Mouse (Mus musculus) bone marrow macrophage, adult 2 months (primary cell): ENCODE measurements around the gene Defb43. TPM values are rescaled to one million over a fixed set of nuclear protein-coding genes. Genes with fewer than 3 reads are reported as not detected.
A peak's percentile ranks its signal among the peaks of the same experiment; 100 is the strongest.

Source experiments
- H3K27ac ChIP-seq: 2 replicates; pipeline ENCODE4 v1.5.1; 2012; ENCODE audit warnings: low read depth, low read length; ENCODE audit not compliant: insufficient read depth
- H3K4me1 ChIP-seq: 2 replicates; pipeline ENCODE4 v1.6.1; 2012; ENCODE audit warnings: low read length; ENCODE audit not compliant: control insufficient read depth, insufficient read depth
- H3K4me3 ChIP-seq: 2 replicates; pipeline ENCODE4 v1.5.1; 2012; ENCODE audit warnings: mild to moderate bottlenecking, low read length, moderate library complexity; ENCODE audit not compliant: insufficient read depth
- CTCF ChIP-seq: IDR thresholded peaks from 2 replicates; pipeline ENCODE4 v1.5.1; 2012; ENCODE audit warnings: low read depth, mild to moderate bottlenecking, low read length, moderate library complexity
- POLR2A ChIP-seq: IDR thresholded peaks from 2 replicates; pipeline ENCODE4 v1.6.1; 2012; ENCODE audit warnings: mild to moderate bottlenecking, low read depth, low read length, borderline replicate concordance
- polyA plus RNA-seq: library from polyadenylated mRNA; stranded (reverse); fragments of >200 nt; gene quantifications from 2 replicates; pipeline ENCODE4 v1.2.4, GENCODE M21; 2012; ENCODE audit not compliant: missing spikeins, insufficient read depth, insufficient read length

The Defb43 gene
- polyA plus RNA-seq, 1 experiment, result not detected

- no peak overlapping the region for H3K27ac ChIP-seq
- TF ChIP-seq POLR2A (no peak), CTCF (no peak)
- no peak overlapping the region for H3K4me3 ChIP-seq
- H3K4me1 ChIP-seq, result no peaks in the 10 kb centered on the region
Measured at GRCm38 (mm10) chr14:62998977-62999376, 12.6 kb upstream of the Defb43 start.

GRCm38 (mm10) chr14:63002588-63002987 lies 9.0 kb upstream of the Defb43 start:
- Histone ChIP-seq H3K4me3 (no peak overlapping the region), H3K4me1 (no peaks in the 10 kb centered on the region), H3K27ac (no peak overlapping the region)
- TF ChIP-seq CTCF (no peak), POLR2A (no peak)

GRCm38 (mm10) chr14:63013082-63013481 lies 1.5 kb downstream of the Defb43 start:
- Histone ChIP-seq H3K27ac (no peak overlapping the region), H3K4me1 (peaks cover 8% of the 10 kb centered on the region; the same call in 1 of the 2 replicates), H3K4me3 (no peak overlapping the region)
- TF ChIP-seq CTCF (no peak), POLR2A (no peak)

- TF ChIP-seq CTCF (no peak), POLR2A (no peak)
- Histone ChIP-seq H3K27ac (no peak overlapping the region), H3K4me3 (no peak overlapping the region), H3K4me1 (peaks cover 8% of the 10 kb centered on the region; the same call in 1 of the 2 replicates)
Measured at GRCm38 (mm10) chr14:63014667-63015066, 3.1 kb downstream of the Defb43 start.

GRCm38 (mm10) chr14:63020524-63021156 lies 9.1 kb downstream of the Defb43 start:
- no peak overlapping the region for H3K27ac ChIP-seq
- H3K4me3 ChIP-seq, result no peak overlapping the region

GRCm38 (mm10) chr14:63046691-63047090 lies 35.1 kb downstream of the Defb43 start, which contains the start of gene Defb42:
Gene Defb42, plus strand, starts transcription at chr14:63046991.
- TF ChIP-seq POLR2A, result no peak
- no peak for TF ChIP-seq CTCF
- Histone ChIP-seq H3K4me1 (peaks cover 2% of the 10 kb centered on the region; the same call in 1 of the 2 replicates), H3K4me3 (no peak within 1 kb of the TSS), H3K27ac (no peak within 1 kb of the TSS)

More at GRCm38 (mm10) chr14:63020524-63021156, 9.1 kb downstream of the Defb43 start:
- TF ChIP-seq CTCF, result no peak
- TF ChIP-seq POLR2A, result no peak
- H3K4me1 ChIP-seq, result no peaks in the 10 kb centered on the region

GRCm38 (mm10) chr14:63049910-63050370 lies 38.4 kb downstream of the Defb43 start, which contains the start of gene Defb30:
Gene Defb30, minus strand, starts transcription at chr14:63049960.
- H3K4me1 ChIP-seq, result peaks cover 4% of the 10 kb centered on the region
- no peak within 1 kb of the TSS for H3K27ac ChIP-seq
- TF ChIP-seq POLR2A (no peak), CTCF (no peak)
- H3K4me3 ChIP-seq, result no peak within 1 kb of the TSS

GRCm38 (mm10) chr14:63050769-63051168 lies 39.2 kb downstream of the Defb43 start:
- no peak overlapping the region for H3K4me3 ChIP-seq
- H3K4me1 ChIP-seq, result peaks cover 4% of the 10 kb centered on the region
- no peak for TF ChIP-seq POLR2A
- peak; percentile 96 for TF ChIP-seq CTCF
- H3K27ac ChIP-seq, result no peak overlapping the region

GRCm38 (mm10) chr14:63054729-63055128 lies 43.2 kb downstream of the Defb43 start:
- TF ChIP-seq POLR2A (no peak), CTCF (no peak)
- no peak overlapping the region for H3K27ac ChIP-seq
- peaks cover 4% of the 10 kb centered on the region for H3K4me1 ChIP-seq
- H3K4me3 ChIP-seq, result no peak overlapping the region

GRCm38 (mm10) chr14:63060361-63060760 lies 48.8 kb downstream of the Defb43 start:
- Histone ChIP-seq H3K4me1 (no peaks in the 10 kb centered on the region), H3K27ac (no peak overlapping the region), H3K4me3 (no peak overlapping the region)
- TF ChIP-seq CTCF, result no peak
- no peak for TF ChIP-seq POLR2A

- no peaks in the 10 kb centered on the region for H3K4me1 ChIP-seq
- no peak overlapping the region for H3K27ac ChIP-seq
- TF ChIP-seq CTCF, result no peak
- no peak for TF ChIP-seq POLR2A
- H3K4me3 ChIP-seq, result no peak overlapping the region
Measured at GRCm38 (mm10) chr14:63062184-63062583, 50.6 kb downstream of the Defb43 start.
